Mouse (Mus musculus): ENCODE measurements around the gene Tbxa2r.

Tbxa2r gene

GRCm38 (mm10) chr10:81344421-81345161, 16.1 kb downstream of the Tbxa2r start:
- no peak for DNase-seq (ENCODE audit: low read depth)

- no peak for DNase-seq (ENCODE audit: low read depth)
These were observed 16.6 kb downstream of the Tbxa2r start for GRCm38 (mm10) chr10:81345162-81345534.

- no peak for DNase-seq (ENCODE audit: low read depth)
These were observed 18.0 kb downstream of the Tbxa2r start for GRCm38 (mm10) chr10:81346453-81347067.

- DNase-seq (ENCODE audit: low read depth) = no peak
These were observed 20.6 kb downstream of the Tbxa2r start for GRCm38 (mm10) chr10:81349146-81349545.

- DNase-seq (ENCODE audit: low read depth) = no peak
These were observed 21.4 kb downstream of the Tbxa2r start for GRCm38 (mm10) chr10:81349961-81350350.

GRCm38 (mm10) chr10:81350351-81351063, 22.0 kb downstream of the Tbxa2r start, which contains the start of gene Hmg20b:
Hmg20b (minus strand) TSS chr10:81350480.
- peak; percentile 97 for DNase-seq (ENCODE audit: low read depth)

GRCm38 (mm10) chr10:81351678-81352291, 23.3 kb downstream of the Tbxa2r start:
- no peak for DNase-seq (ENCODE audit: low read depth)

- DNase-seq (ENCODE audit: low read depth) = no peak
These were observed 26.4 kb downstream of the Tbxa2r start for GRCm38 (mm10) chr10:81354738-81355477.

- no peak for DNase-seq (ENCODE audit: low read depth)
These were observed 27.0 kb downstream of the Tbxa2r start for GRCm38 (mm10) chr10:81355533-81355932.

- no peak for DNase-seq (ENCODE audit: low read depth)
These were observed 27.9 kb downstream of the Tbxa2r start for GRCm38 (mm10) chr10:81356352-81356990.

GRCm38 (mm10) chr10:81356991-81357844, 28.7 kb downstream of the Tbxa2r start, which contains the start of gene Mfsd12:
Mfsd12 (plus strand) TSS chr10:81357491.
- DNase-seq (ENCODE audit: low read depth) = peak; percentile 81

- no peak for DNase-seq (ENCODE audit: low read depth)
These were observed 29.7 kb downstream of the Tbxa2r start for GRCm38 (mm10) chr10:81358209-81358608.

- no peak for DNase-seq (ENCODE audit: low read depth)
These were observed 30.3 kb downstream of the Tbxa2r start for GRCm38 (mm10) chr10:81358841-81359240.

GRCm38 (mm10) chr10:81360721-81361120, 32.2 kb downstream of the Tbxa2r start:
- no peak for DNase-seq (ENCODE audit: low read depth)

- DNase-seq (ENCODE audit: low read depth) = no peak
These were observed 33.9 kb downstream of the Tbxa2r start for GRCm38 (mm10) chr10:81362336-81362949.

GRCm38 (mm10) chr10:81363436-81364346, 35.2 kb downstream of the Tbxa2r start:
- no peak for DNase-seq (ENCODE audit: low read depth)

GRCm38 (mm10) chr10:81364666-81365065, 36.1 kb downstream of the Tbxa2r start:
- no peak for DNase-seq (ENCODE audit: low read depth)

GRCm38 (mm10) chr10:81365073-81365472, 36.5 kb downstream of the Tbxa2r start:
- no peak for DNase-seq (ENCODE audit: low read depth)

All from c-Kit-positive CD71-negative TER-119-negative erythroid progenitor cells, embryonic 14.5 days (primary cell).